Mouse (Mus musculus): ENCODE data around the gene Gm17509.

GRCm38 (mm10) chr13:117260704-117261103, 39.8 kb upstream of the Gm17509 start:
- no peak for TF ChIP-seq USF1 (IDR thresholded peaks at IDR 0.05; ENCODE audit: low read depth)
- no peak for TF ChIP-seq MYOD1 (IDR thresholded peaks at IDR 0.05; ENCODE audit: control insufficient read depth in 1 of 3, insufficient read length in 2 of 3, low read depth in 2 of 3)
- no peak for TF ChIP-seq MAX (IDR thresholded peaks at IDR 0.05; ENCODE audit: low read depth)
- no peak for TF ChIP-seq POLR2A (IDR thresholded peaks at IDR 0.05; ENCODE audit: insufficient read length, low read depth)
- no peak for TF ChIP-seq TCF12 (IDR thresholded peaks at IDR 0.05; ENCODE audit: insufficient read depth, poor library complexity, severe bottlenecking)
- no peak for TF ChIP-seq CEBPB (IDR thresholded peaks at IDR 0.05; ENCODE audit: insufficient read depth, poor library complexity, severe bottlenecking)
- TF ChIP-seq REST (IDR thresholded peaks at IDR 0.05; ENCODE audit: insufficient read depth, insufficient read length), result no peak

All from myocyte (in vitro differentiated cells).